Mouse (Mus musculus) spleen, adult 2 months (tissue): ENCODE measurements around the gene Il2ra.

Experiments used
- CTCF ChIP-seq: fragments of 200-500 bp; IDR thresholded peaks from 2 replicates; pipeline ENCODE4 v1.5.1; 2011; ENCODE audit warnings: mild to moderate bottlenecking, inconsistent platforms; ENCODE audit not compliant: insufficient read depth, insufficient read length, insufficient replicate concordance; ENCODE audit errors: extremely low read depth
- POLR2A ChIP-seq: fragments of 200-500 bp; IDR thresholded peaks from 2 replicates; pipeline ENCODE4 v1.6.1; 2011; ENCODE audit warnings: low read depth, low read length, inconsistent platforms

GRCm38 (mm10) chr2:11706030-11706745, 63.6 kb downstream of the Il2ra start:
- TF ChIP-seq POLR2A (no peak), CTCF (no peak)
